Mouse (Mus musculus): ENCODE results near the gene Rab42.
"Not testable (repeated sequence)": the region's sequence is repeated elsewhere in the genome, so short reads cannot be mapped to it uniquely, and the experiment has no call there.

Gene Rab42

GRCm38 (mm10) chr4:132311801-132312200 is 8.6 kb upstream of the Rab42 start:
- DNase-seq (ENCODE audit: low spot score): no peak

GRCm38 (mm10) chr4:132311209-132311608 is 8.0 kb upstream of the Rab42 start:
- DNase-seq (ENCODE audit: low spot score): no peak

GRCm38 (mm10) chr4:132309849-132310472 is 6.8 kb upstream of the Rab42 start:
- peak; percentile 72 for DNase-seq (ENCODE audit: low spot score)

- DNase-seq (ENCODE audit: low spot score): peak; percentile 43
These were observed 6.1 kb upstream of the Rab42 start for GRCm38 (mm10) chr4:132309140-132309848.

- DNase-seq (ENCODE audit: low spot score): peak; percentile 89
These were observed 5.4 kb upstream of the Rab42 start for GRCm38 (mm10) chr4:132308437-132309139.

- no peak for DNase-seq (ENCODE audit: low spot score)
These were observed 2.8 kb upstream of the Rab42 start for GRCm38 (mm10) chr4:132306004-132306403.

- DNase-seq (ENCODE audit: low spot score): no peak
These were observed 2.1 kb upstream of the Rab42 start for GRCm38 (mm10) chr4:132305276-132305675.

GRCm38 (mm10) chr4:132303484-132303883 is 299 bp upstream of the Rab42 start:
- not testable (repeated sequence) for DNase-seq (ENCODE audit: low spot score)

GRCm38 (mm10) chr4:132301965-132302938 is 933 bp downstream of the Rab42 start:
- peak; percentile 4 for DNase-seq (ENCODE audit: low spot score)

- DNase-seq (ENCODE audit: low spot score): no peak
These were observed 1.7 kb downstream of the Rab42 start for GRCm38 (mm10) chr4:132301486-132301885.

- DNase-seq (ENCODE audit: low spot score): no peak
These were observed 3.3 kb downstream of the Rab42 start for GRCm38 (mm10) chr4:132299849-132300248.

- no peak for DNase-seq (ENCODE audit: low spot score)
These were observed 7.3 kb downstream of the Rab42 start for GRCm38 (mm10) chr4:132295696-132296390.

GRCm38 (mm10) chr4:132293682-132294240 is 9.4 kb downstream of the Rab42 start:
- no peak for DNase-seq (ENCODE audit: low spot score)

- no peak for DNase-seq (ENCODE audit: low spot score)
These were observed 10.2 kb downstream of the Rab42 start for GRCm38 (mm10) chr4:132292988-132293387.

GRCm38 (mm10) chr4:132291624-132292335 is 11.4 kb downstream of the Rab42 start:
- DNase-seq (ENCODE audit: low spot score): no peak

- no peak for DNase-seq (ENCODE audit: low spot score)
These were observed 12.1 kb downstream of the Rab42 start for GRCm38 (mm10) chr4:132291056-132291455.

- not testable (repeated sequence) for DNase-seq (ENCODE audit: low spot score)
These were observed 14.3 kb downstream of the Rab42 start for GRCm38 (mm10) chr4:132288840-132289239.

GRCm38 (mm10) chr4:132275949-132276348 is 27.2 kb downstream of the Rab42 start:
- DNase-seq (ENCODE audit: low spot score): no peak

- DNase-seq (ENCODE audit: low spot score): peak; percentile 94
These were observed 28.9 kb downstream of the Rab42 start, which contains the start of gene Taf12 for GRCm38 (mm10) chr4:132274156-132274862. Gene Taf12, plus strand, starts transcription at chr4:132274375.
